Mouse (Mus musculus) bone marrow macrophage, adult 2 months (primary cell): ENCODE measurements at regions not wholly inside any gene's neighbourhood (a gene's known extent, or its start where the extent isn't known, plus 50 kb on each side); places are given as distances from the start of the nearest gene placed in this dataset.

Experiments used
- CTCF ChIP-seq: IDR thresholded peaks from 2 replicates; pipeline ENCODE4 v1.5.1; 2012; ENCODE audit warnings: low read depth, mild to moderate bottlenecking, low read length, moderate library complexity
- POLR2A ChIP-seq: IDR thresholded peaks from 2 replicates; pipeline ENCODE4 v1.6.1; 2012; ENCODE audit warnings: mild to moderate bottlenecking, low read depth, low read length, borderline replicate concordance

- no peak for TF ChIP-seq POLR2A
- TF ChIP-seq CTCF = no peak
Measured at GRCm38 (mm10) chr7:36317466-36318212, 380.3 kb upstream of the Tshz3 start.
